Mouse (Mus musculus) CH12.LX (cell line): ENCODE measurements around the gene Lamp2.

Experiments
- CHD2 ChIP-seq: IDR thresholded peaks from 2 replicates; pipeline ENCODE4 v1.6.1; 2011; ENCODE audit warnings: low read length, improper control_type of control experiment
- CTCF ChIP-seq, 2 experiments: IDR thresholded peaks in 1 of 2; conservative IDR thresholded peaks in 1 of 2; 2 replicates each; pipeline ENCODE4 v1.5.1; 2011 to 2012; ENCODE audit warnings: low read depth in 2 of 2, low read length in 2 of 2, improper control_type of control experiment in 1 of 2, inconsistent platforms in 1 of 2, mild to moderate bottlenecking in 1 of 2, moderate library complexity in 1 of 2
- HCFC1 ChIP-seq: IDR thresholded peaks from 2 replicates; pipeline ENCODE4 v1.6.1; 2012; ENCODE audit warnings: low read depth, mild to moderate bottlenecking, inconsistent platforms, low read length, improper control_type of control experiment
- JUN ChIP-seq: IDR thresholded peaks from 2 replicates; pipeline ENCODE4 v1.6.1; 2011; ENCODE audit warnings: low read depth, mild to moderate bottlenecking, low read length, improper control_type of control experiment, moderate library complexity; ENCODE audit not compliant: insufficient read depth
- KAT2A ChIP-seq: IDR thresholded peaks from 2 replicates; pipeline ENCODE4 v1.6.1; 2012; ENCODE audit warnings: low read length, improper control_type of control experiment, inconsistent platforms; ENCODE audit not compliant: insufficient replicate concordance
- MAFK ChIP-seq: IDR thresholded peaks from 2 replicates; pipeline ENCODE4 v1.6.1; 2011; ENCODE audit warnings: low read length, improper control_type of control experiment; ENCODE audit not compliant: insufficient replicate concordance
- MAZ ChIP-seq: IDR thresholded peaks from 2 replicates; pipeline ENCODE4 v1.6.1; 2012; ENCODE audit warnings: low read depth, mild to moderate bottlenecking, inconsistent platforms, low read length, improper control_type of control experiment, moderate library complexity
- MEF2A ChIP-seq: IDR thresholded peaks from 2 replicates; pipeline ENCODE4 v1.6.1; 2014; ENCODE audit warnings: low read depth, mild to moderate bottlenecking, inconsistent platforms, low read length, improper control_type of control experiment, borderline replicate concordance
- MXI1 ChIP-seq: IDR thresholded peaks from 2 replicates; pipeline ENCODE4 v1.6.1; 2011; ENCODE audit warnings: mild to moderate bottlenecking, low read depth, low read length, improper control_type of control experiment
- POLR2A ChIP-seq: IDR thresholded peaks from 2 replicates; pipeline ENCODE4 v1.6.1; 2011; ENCODE audit warnings: low read depth, mild to moderate bottlenecking, improper control_type of control experiment, low read length
- SMC3 ChIP-seq: IDR thresholded peaks from 2 replicates; pipeline ENCODE4 v1.6.1; 2011; ENCODE audit warnings: low read depth, low read length, improper control_type of control experiment
- TBP ChIP-seq: conservative IDR thresholded peaks from 2 replicates; pipeline ENCODE4 v1.6.1; 2011; ENCODE audit warnings: low read depth, low read length, improper control_type of control experiment
- USF2 ChIP-seq: conservative IDR thresholded peaks from 2 replicates; pipeline ENCODE4 v1.6.1; 2011; ENCODE audit warnings: low read depth, low read length, improper control_type of control experiment
- ZNF384 ChIP-seq: IDR thresholded peaks from 2 replicates; pipeline ENCODE4 v1.6.1; 2012; ENCODE audit warnings: low read depth, low read length, improper control_type of control experiment, inconsistent platforms

- no peak for TF ChIP-seq TBP
- no peak for TF ChIP-seq POLR2A
- no peak for TF ChIP-seq ZNF384
- TF ChIP-seq KAT2A: no peak
- TF ChIP-seq HCFC1: no peak
- TF ChIP-seq USF2: no peak
- TF ChIP-seq MEF2A: no peak
- no peak for TF ChIP-seq MAFK
- no peak for TF ChIP-seq CTCF (conservative IDR thresholded peaks at IDR 0.05 in 1 of 2, IDR thresholded peaks at IDR 0.05 in 1 of 2; ENCODE audit: low read depth in 2 of 2, low read length in 2 of 2)
- TF ChIP-seq JUN: no peak
- no peak for TF ChIP-seq CHD2
- no peak for TF ChIP-seq MAZ
- TF ChIP-seq MXI1: no peak
- no peak for TF ChIP-seq SMC3
Measured at GRCm38 (mm10) chrX:38450476-38450875, 5.8 kb downstream of the Lamp2 start.
